Mouse (Mus musculus) midbrain, embryonic 11.5 days (tissue): ENCODE results near the gene Gdf1. TPM values are rescaled to one million over a fixed set of nuclear protein-coding genes. Genes with fewer than 3 reads are reported as not detected.

ENCODE experiments used
- polyA plus RNA-seq: library from polyadenylated mRNA; unstranded; fragments of >200 nt; fragmentation: Nextera tagmentation; extraction: Ambion mirVana; gene quantifications from 2 replicates; pipeline ENCODE4 v1.2.1, GENCODE M21; 2014

The Gdf1 gene
- polyA plus RNA-seq, 1 experiment from 2014 or later = 1.3 TPM

Other genes with a start within 250 kb of the Gdf1 start
- gene Hapln4, start 246.4 kb upstream of the Gdf1 start, polyA plus RNA-seq = 0.04 and 0.22 TPM in 2 replicates
- gene Ncan, start 208.9 kb upstream of the Gdf1 start, polyA plus RNA-seq = 47.2 and 52.4 TPM in 2 replicates
- gene Nr2c2ap, start 198.5 kb upstream of the Gdf1 start, polyA plus RNA-seq = 14.3 and 16.9 TPM in 2 replicates
- 10.8 and 11.7 TPM in 2 replicates for gene Rfxank, start 190.7 kb upstream of the Gdf1 start, polyA plus RNA-seq
- 37.4 and 41.3 TPM in 2 replicates for gene Borcs8, start 190.3 kb upstream of the Gdf1 start, polyA plus RNA-seq
- gene Mef2b, start 190.1 kb upstream of the Gdf1 start, polyA plus RNA-seq = 0.23 and 0.40 TPM in 2 replicates
- 28.6 and 33.3 TPM in 2 replicates for gene Tmem161a, start 157.5 kb upstream of the Gdf1 start, polyA plus RNA-seq
- 1.6 and 2.1 TPM in 2 replicates for gene Slc25a42, start 117.5 kb upstream of the Gdf1 start, polyA plus RNA-seq
- gene Sugp2, start 95.6 kb upstream of the Gdf1 start, polyA plus RNA-seq = 42.4 and 47.5 TPM in 2 replicates
- 27.3 and 31.1 TPM in 2 replicates for gene Armc6, start 95.4 kb upstream of the Gdf1 start, polyA plus RNA-seq
- 50.5 and 61.2 TPM in 2 replicates for gene Homer3, start 47.0 kb upstream of the Gdf1 start, polyA plus RNA-seq
- 45.7 and 49.7 TPM in 2 replicates for gene Ddx49, start 27.3 kb upstream of the Gdf1 start, polyA plus RNA-seq
- gene Cope, start 27.3 kb upstream of the Gdf1 start, polyA plus RNA-seq = 230 and 240 TPM in 2 replicates
- gene Cers1, start 14.0 kb upstream of the Gdf1 start, polyA plus RNA-seq = 5.5 and 7.0 TPM in 2 replicates
- 19.6 and 19.8 TPM in 2 replicates for gene Upf1, start 23.5 kb downstream of the Gdf1 start, polyA plus RNA-seq
- 0.21 TPM in 1 of 2 replicates, not detected in the other for gene Comp, start 43.7 kb downstream of the Gdf1 start, polyA plus RNA-seq
- 11.8 and 12.9 TPM in 2 replicates for gene Crtc1, start 109.8 kb downstream of the Gdf1 start, polyA plus RNA-seq
- gene Klhl26, start 147.2 kb downstream of the Gdf1 start, polyA plus RNA-seq = 12.6 and 13.1 TPM in 2 replicates
- gene Tmem59l, start 157.5 kb downstream of the Gdf1 start, polyA plus RNA-seq = 12.3 TPM in 2 replicates
- gene Crlf1, start 163.3 kb downstream of the Gdf1 start, polyA plus RNA-seq = 0.23 and 0.90 TPM in 2 replicates
- 126 and 129 TPM in 2 replicates for gene Rex1bd, start 176.9 kb downstream of the Gdf1 start, polyA plus RNA-seq
- gene Uba52, start 181.0 kb downstream of the Gdf1 start, polyA plus RNA-seq = 774 and 852 TPM in 2 replicates
- 203 and 215 TPM in 2 replicates for gene Fkbp8, start 197.9 kb downstream of the Gdf1 start, polyA plus RNA-seq
- 48.0 and 50.0 TPM in 2 replicates for gene Kxd1, start 198.1 kb downstream of the Gdf1 start, polyA plus RNA-seq
- gene Ell, start 209.6 kb downstream of the Gdf1 start, polyA plus RNA-seq = 13.0 TPM in 2 replicates